Mouse (Mus musculus): ENCODE measurements around the gene Pik3ap1.

- TF ChIP-seq EP300 (IDR thresholded peaks at IDR 0.05; ENCODE audit: insufficient read depth, low read depth, low read length) (no peak), CTCF (IDR thresholded peaks at IDR 0.05; ENCODE audit: low read depth, low read length) (no peak)
Measured at GRCm38 (mm10) chr19:41342592-41343090, 42.3 kb downstream of the Pik3ap1 start.

Measured in ES-Bruce4 (cell line).